Mouse (Mus musculus): Measurements from ENCODE around the gene Stam. TPM values are rescaled to one million over a fixed set of nuclear protein-coding genes. Genes with fewer than 3 reads are reported as not detected.
"Not testable (repeated sequence)": the region's sequence is repeated elsewhere in the genome, so short reads cannot be mapped to it uniquely, and the experiment has no call there.

Stam gene
- polyA plus RNA-seq, 1 experiment, result 31.9 TPM

DNA sequence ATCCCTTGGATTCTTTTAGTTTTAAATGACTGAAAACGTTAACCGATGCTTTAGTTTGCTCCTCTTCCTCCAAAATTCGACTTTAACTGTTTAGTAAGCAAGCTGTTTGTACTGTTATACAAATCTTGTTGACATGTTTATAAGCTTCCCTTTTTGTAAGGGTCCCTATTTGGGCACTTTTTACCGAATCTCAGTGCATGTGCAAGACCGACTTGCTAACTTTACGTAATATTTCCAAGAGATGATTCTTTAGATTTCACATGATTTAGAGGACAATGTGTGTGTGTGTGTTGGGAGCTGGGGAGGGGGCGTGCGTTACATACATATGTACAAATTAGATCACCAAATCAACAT lies 913 bp upstream of the Stam start:
- H3K27me3 ChIP-seq (ENCODE audit: control insufficient read depth, insufficient read depth, insufficient read length), result no peaks in the 10 kb centered on the region
- TF ChIP-seq MYOG (IDR thresholded peaks at IDR 0.05; ENCODE audit: control insufficient read depth in 1 of 3, insufficient read depth in 1 of 3, insufficient read length in 2 of 3, low read depth in 2 of 3), result no peak
- no peak for TF ChIP-seq REST (IDR thresholded peaks at IDR 0.05; ENCODE audit: insufficient read depth, insufficient read length)
- no peak for TF ChIP-seq TCF12 (IDR thresholded peaks at IDR 0.05; ENCODE audit: insufficient read depth, poor library complexity, severe bottlenecking)
- TF ChIP-seq TCF3 (IDR thresholded peaks at IDR 0.05; ENCODE audit: insufficient read length, low read depth), result no peak
- TF ChIP-seq E2F4 (IDR thresholded peaks at IDR 0.05; ENCODE audit: insufficient read depth), result no peak
- TF ChIP-seq USF1 (IDR thresholded peaks at IDR 0.05; ENCODE audit: low read depth), result no peak
- TF ChIP-seq SRF (IDR thresholded peaks at IDR 0.05; ENCODE audit: control insufficient read depth, insufficient read length, low read depth), result no peak
- TF ChIP-seq POLR2A (IDR thresholded peaks at IDR 0.05; ENCODE audit: insufficient read length, low read depth), result no peak
- TF ChIP-seq MAX (IDR thresholded peaks at IDR 0.05; ENCODE audit: low read depth), result no peak
- TF ChIP-seq CEBPB (IDR thresholded peaks at IDR 0.05; ENCODE audit: insufficient read depth, poor library complexity, severe bottlenecking), result no peak
- no peak for TF ChIP-seq POLR2AphosphoS2 (IDR thresholded peaks at IDR 0.05; ENCODE audit: insufficient read length, low read depth)
- peaks cover 40% of the 10 kb centered on the region for H3K79me2 ChIP-seq (ENCODE audit: control insufficient read depth, insufficient read depth)
- peak overlapping the region; percentile 96 for H3K4me3 ChIP-seq
- no peaks in the 10 kb centered on the region for H3K36me3 ChIP-seq (ENCODE audit: control insufficient read depth, insufficient read depth)
- peak overlapping the region; percentile 90 for H3K4me2 ChIP-seq (ENCODE audit: low read depth)
- no peak overlapping the region for H3ac ChIP-seq (ENCODE audit: control insufficient read depth, insufficient read length)

DNA sequence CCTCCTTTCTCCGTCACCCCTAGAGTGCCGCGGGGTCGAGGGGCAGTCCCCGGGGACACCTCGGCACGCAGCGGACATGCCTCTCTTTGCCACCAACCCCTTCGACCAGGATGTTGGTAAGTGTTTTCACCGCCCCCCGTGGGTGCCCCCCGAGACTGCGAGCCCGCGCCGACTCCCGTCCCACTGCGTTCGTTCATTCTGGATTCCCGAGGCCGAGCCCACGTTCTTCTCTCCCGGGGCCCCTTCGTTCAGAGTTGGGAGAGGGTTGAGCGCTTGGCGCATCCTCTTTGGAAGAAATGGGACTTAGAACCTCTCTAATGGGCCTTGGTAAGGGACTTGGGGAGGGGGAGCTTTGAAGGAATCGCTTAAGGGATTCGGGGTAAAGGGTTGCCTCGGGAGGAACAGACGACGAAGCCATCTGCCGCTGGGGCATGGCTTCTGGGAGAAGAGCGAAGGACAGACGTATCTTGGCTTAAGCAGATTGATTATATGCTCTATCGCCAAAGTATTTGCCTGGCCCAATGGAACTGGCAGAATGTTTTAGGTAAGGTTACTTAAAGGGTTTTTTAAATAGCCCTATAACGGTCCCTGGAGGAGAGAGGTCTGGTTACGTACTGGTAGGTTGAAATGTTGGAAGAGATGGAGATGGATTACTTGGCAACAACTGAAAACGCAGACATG lies 463 bp downstream of the Stam start:
- Histone ChIP-seq H3K27me3 (ENCODE audit: control insufficient read depth, insufficient read depth, insufficient read length) (no peaks in the 10 kb centered on the region), H3K4me3 (peak overlapping the region; percentile 96), H3K79me2 (ENCODE audit: control insufficient read depth, insufficient read depth) (peaks cover 53% of the 10 kb centered on the region), H3ac (ENCODE audit: control insufficient read depth, insufficient read length) (peak overlapping the region; percentile 92), H3K4me2 (ENCODE audit: low read depth) (peak overlapping the region; percentile 96), H3K36me3 (ENCODE audit: control insufficient read depth, insufficient read depth) (no peaks in the 10 kb centered on the region)
- TF ChIP-seq MAX (IDR thresholded peaks at IDR 0.05; ENCODE audit: low read depth), result no peak
- no peak for TF ChIP-seq E2F4 (IDR thresholded peaks at IDR 0.05; ENCODE audit: insufficient read depth)
- no peak for TF ChIP-seq SRF (IDR thresholded peaks at IDR 0.05; ENCODE audit: control insufficient read depth, insufficient read length, low read depth)
- TF ChIP-seq USF1 (IDR thresholded peaks at IDR 0.05; ENCODE audit: low read depth), result no peak
- no peak for TF ChIP-seq CEBPB (IDR thresholded peaks at IDR 0.05; ENCODE audit: insufficient read depth, poor library complexity, severe bottlenecking)
- no peak for TF ChIP-seq MYOG (IDR thresholded peaks at IDR 0.05; ENCODE audit: control insufficient read depth in 1 of 3, insufficient read depth in 1 of 3, insufficient read length in 2 of 3, low read depth in 2 of 3)
- no peak for TF ChIP-seq TCF12 (IDR thresholded peaks at IDR 0.05; ENCODE audit: insufficient read depth, poor library complexity, severe bottlenecking)
- TF ChIP-seq TCF3 (IDR thresholded peaks at IDR 0.05; ENCODE audit: insufficient read length, low read depth), result no peak
- TF ChIP-seq POLR2A (IDR thresholded peaks at IDR 0.05; ENCODE audit: insufficient read length, low read depth), result no peak
- TF ChIP-seq POLR2AphosphoS2 (IDR thresholded peaks at IDR 0.05; ENCODE audit: insufficient read length, low read depth), result no peak
- no peak for TF ChIP-seq REST (IDR thresholded peaks at IDR 0.05; ENCODE audit: insufficient read depth, insufficient read length)
- no peak for TF ChIP-seq MYOD1 (IDR thresholded peaks at IDR 0.05; ENCODE audit: control insufficient read depth in 1 of 3, insufficient read length in 2 of 3, low read depth in 2 of 3)

DNA sequence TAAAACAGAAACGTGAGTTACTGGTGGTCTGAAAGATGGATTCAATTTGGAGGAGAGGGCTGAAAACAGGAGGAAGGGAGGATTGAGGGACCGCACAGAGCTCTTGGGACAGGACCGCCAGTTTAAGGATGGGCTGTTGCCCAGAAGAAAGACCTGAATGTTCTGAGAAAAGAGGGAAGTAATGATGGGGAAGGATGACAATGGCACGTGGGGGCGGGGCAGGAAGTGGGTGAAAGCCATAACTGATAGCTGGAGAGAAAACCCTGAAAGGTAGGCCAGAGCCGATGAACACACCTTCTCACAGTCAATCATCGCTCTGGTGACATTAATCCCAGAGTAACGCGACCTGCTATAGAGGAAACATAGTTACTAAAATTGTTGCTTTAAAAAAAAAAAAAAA lies 4.6 kb downstream of the Stam start:
- H3ac ChIP-seq (ENCODE audit: control insufficient read depth, insufficient read length); H3K4me2 ChIP-seq (ENCODE audit: low read depth); H3K4me3 ChIP-seq; H3K36me3 ChIP-seq (ENCODE audit: control insufficient read depth, insufficient read depth); H3K27me3 ChIP-seq (ENCODE audit: control insufficient read depth, insufficient read depth, insufficient read length): not testable (repeated sequence)
- peaks cover 53% of the 10 kb centered on the region for H3K79me2 ChIP-seq (ENCODE audit: control insufficient read depth, insufficient read depth)

DNA sequence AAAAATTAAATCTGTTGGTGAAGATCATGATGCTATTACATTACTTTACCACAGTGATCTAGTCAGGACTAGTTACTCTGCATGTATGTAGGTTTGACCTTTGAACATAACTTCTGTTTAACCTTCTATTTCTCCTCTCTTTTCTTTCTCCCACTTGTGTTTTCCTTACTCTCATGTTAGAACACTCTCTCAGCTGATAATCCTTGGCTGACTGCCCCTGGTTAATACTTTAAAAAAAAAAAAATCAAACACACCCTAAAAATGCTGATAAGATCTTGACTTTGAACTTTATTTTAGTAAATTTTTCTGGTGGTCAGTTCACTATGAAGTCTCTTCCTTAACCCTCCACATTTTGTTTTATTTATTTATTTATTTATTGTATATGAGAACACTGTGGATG lies 26.6 kb downstream of the Stam start:
- no peak overlapping the region for H3K4me2 ChIP-seq (ENCODE audit: low read depth)
- H3K36me3 ChIP-seq (ENCODE audit: control insufficient read depth, insufficient read depth), result peaks cover 27% of the 10 kb centered on the region
- no peak overlapping the region for H3K4me3 ChIP-seq
- H3K79me2 ChIP-seq (ENCODE audit: control insufficient read depth, insufficient read depth), result peaks cover 100% of the 10 kb centered on the region
- no peak for TF ChIP-seq POLR2A (IDR thresholded peaks at IDR 0.05; ENCODE audit: insufficient read length, low read depth)
- no peak for TF ChIP-seq REST (IDR thresholded peaks at IDR 0.05; ENCODE audit: insufficient read depth, insufficient read length)
- TF ChIP-seq SRF (IDR thresholded peaks at IDR 0.05; ENCODE audit: control insufficient read depth, insufficient read length, low read depth), result no peak
- TF ChIP-seq TCF3 (IDR thresholded peaks at IDR 0.05; ENCODE audit: insufficient read length, low read depth), result no peak
- TF ChIP-seq MAX (IDR thresholded peaks at IDR 0.05; ENCODE audit: low read depth), result no peak
- TF ChIP-seq E2F4 (IDR thresholded peaks at IDR 0.05; ENCODE audit: insufficient read depth), result no peak
- no peak for TF ChIP-seq POLR2AphosphoS2 (IDR thresholded peaks at IDR 0.05; ENCODE audit: insufficient read length, low read depth)
- no peak for TF ChIP-seq USF1 (IDR thresholded peaks at IDR 0.05; ENCODE audit: low read depth)
- no peak for TF ChIP-seq TCF12 (IDR thresholded peaks at IDR 0.05; ENCODE audit: insufficient read depth, poor library complexity, severe bottlenecking)
- no peak for TF ChIP-seq CEBPB (IDR thresholded peaks at IDR 0.05; ENCODE audit: insufficient read depth, poor library complexity, severe bottlenecking)
- TF ChIP-seq MYOD1 (IDR thresholded peaks at IDR 0.05; ENCODE audit: control insufficient read depth in 1 of 3, insufficient read length in 2 of 3, low read depth in 2 of 3), result no peak
- H3K27me3 ChIP-seq (ENCODE audit: control insufficient read depth, insufficient read depth, insufficient read length), result no peaks in the 10 kb centered on the region
- H3ac ChIP-seq (ENCODE audit: control insufficient read depth, insufficient read length), result no peak overlapping the region

DNA sequence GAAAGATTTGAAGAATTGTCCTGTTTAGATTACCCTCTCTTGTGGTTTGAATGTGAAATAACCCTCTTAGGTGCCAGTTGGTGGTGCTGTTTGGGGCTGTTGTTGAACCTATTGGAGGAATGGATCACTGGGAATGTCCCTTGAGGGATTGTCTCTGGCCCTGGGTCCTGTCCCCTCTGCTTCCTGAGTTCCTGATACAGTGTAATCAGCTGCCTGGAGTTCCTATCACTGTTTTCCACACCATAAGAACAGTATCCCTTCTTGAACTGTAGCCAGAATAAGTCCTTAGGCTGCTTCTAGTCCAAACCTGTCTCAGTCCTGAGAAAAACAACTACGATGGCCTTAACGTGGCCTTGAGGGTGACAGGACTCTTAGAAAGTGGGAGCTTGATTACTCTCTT lies 28.7 kb downstream of the Stam start:
- Histone ChIP-seq H3K79me2 (ENCODE audit: control insufficient read depth, insufficient read depth) (peaks cover 98% of the 10 kb centered on the region), H3K4me2 (ENCODE audit: low read depth) (no peak overlapping the region), H3K36me3 (ENCODE audit: control insufficient read depth, insufficient read depth) (peaks cover 18% of the 10 kb centered on the region), H3ac (ENCODE audit: control insufficient read depth, insufficient read length) (no peak overlapping the region), H3K27me3 (ENCODE audit: control insufficient read depth, insufficient read depth, insufficient read length) (no peaks in the 10 kb centered on the region), H3K4me3 (no peak overlapping the region)
- TF ChIP-seq CEBPB (IDR thresholded peaks at IDR 0.05; ENCODE audit: insufficient read depth, poor library complexity, severe bottlenecking) (no peak), POLR2A (IDR thresholded peaks at IDR 0.05; ENCODE audit: insufficient read length, low read depth) (no peak), MAX (IDR thresholded peaks at IDR 0.05; ENCODE audit: low read depth) (no peak)

Measured in myocyte (in vitro differentiated cells).